Mouse (Mus musculus) inflammation-experienced regulatory T-cells, adult 6 months (primary cell): Measurements from ENCODE around the gene Mff. TPM values are rescaled to one million over a fixed set of nuclear protein-coding genes. Genes with fewer than 3 reads are reported as not detected.

Experiments used
- ATAC-seq: one replicate; pipeline ENCODE4 v1.8.0; 2017
- polyA plus RNA-seq, 3 experiments: library from polyadenylated mRNA; unstranded; fragments of 100-300 nt; shearing (Covaris generic); gene quantifications; one replicate each; pipeline ENCODE4 v1.2.1; 2017

Mff gene
- 100 to 1,000 TPM in 1 of 3 experiments, 10 to 100 TPM in 2; 83.4 to 108 (median 89.5) TPM for polyA plus RNA-seq

DNA sequence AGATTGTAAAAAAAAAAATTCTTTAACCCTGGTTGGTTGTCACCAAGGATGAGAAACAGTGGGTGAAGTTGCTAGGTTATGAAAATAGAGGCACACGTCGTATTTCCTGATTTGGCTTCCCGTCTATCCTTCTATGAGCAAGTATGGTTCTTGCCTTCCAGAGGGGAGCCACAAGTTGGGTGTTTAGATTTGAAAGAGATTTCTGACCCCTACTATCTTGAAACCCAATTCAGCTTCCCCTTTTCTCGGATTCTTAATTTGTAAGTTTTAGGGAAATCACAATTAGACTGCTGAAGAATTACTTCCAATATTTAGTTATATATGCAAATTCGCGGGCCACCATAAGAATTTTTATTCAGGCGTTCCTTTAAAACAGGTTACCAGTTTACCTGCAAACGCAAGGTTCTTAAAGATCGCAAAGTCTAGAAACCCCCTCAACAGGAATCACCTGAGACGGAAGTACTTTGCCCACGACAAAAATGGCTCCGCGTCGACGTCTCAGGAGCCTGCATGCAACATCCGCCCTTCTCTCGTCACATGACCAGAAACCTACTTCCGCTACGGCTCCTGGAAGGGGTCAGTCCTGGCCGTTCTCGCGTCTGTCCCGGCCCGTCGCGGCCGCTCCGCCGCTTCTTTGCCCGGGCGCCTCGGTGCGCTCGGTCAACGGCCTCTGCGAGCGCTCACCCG, at the start of gene Mff:
Mff (plus strand) TSS at position 552 of the 687 bp plus-strand sequence.
- ATAC-seq: peak; percentile 97

DNA sequence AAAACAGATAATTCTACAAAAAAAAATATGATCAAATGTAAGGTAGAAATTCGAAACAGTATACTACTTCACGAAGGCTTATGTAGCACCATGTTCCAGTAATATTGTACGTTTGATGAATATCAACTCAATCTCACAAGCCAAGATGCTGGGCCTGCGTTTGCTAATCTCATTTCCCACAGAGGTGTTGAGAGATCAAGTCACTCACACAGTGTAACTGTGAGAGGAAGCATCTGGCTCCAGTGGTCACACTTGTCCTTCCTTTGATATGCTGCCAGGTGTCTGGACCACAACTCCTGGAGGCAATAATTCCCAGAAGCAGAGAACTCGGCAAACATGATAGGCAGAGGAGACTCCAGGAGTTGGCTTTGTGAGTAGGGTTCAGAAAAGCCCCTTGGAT, 38.4 kb upstream of the Mff start:
- ATAC-seq: no peak

DNA sequence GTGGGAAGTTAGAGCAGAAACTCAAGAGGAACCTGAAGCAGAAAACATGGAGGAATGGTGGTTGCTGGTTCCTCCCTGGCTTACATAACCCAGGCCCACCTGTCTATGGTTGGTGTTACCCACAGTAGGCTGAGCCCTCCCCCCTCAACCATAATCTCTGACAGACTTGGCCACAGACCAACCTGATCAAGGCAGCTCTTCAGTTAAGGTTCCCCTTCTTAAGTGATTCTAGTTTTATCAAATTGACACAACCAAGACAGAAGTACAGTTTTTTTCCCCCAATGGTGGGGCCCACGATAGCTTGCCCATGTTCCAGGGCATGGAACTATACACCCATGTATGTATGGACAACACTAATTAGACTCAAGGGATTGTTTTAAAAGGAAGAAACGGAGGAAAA, 37.8 kb upstream of the Mff start:
- ATAC-seq: no peak

DNA sequence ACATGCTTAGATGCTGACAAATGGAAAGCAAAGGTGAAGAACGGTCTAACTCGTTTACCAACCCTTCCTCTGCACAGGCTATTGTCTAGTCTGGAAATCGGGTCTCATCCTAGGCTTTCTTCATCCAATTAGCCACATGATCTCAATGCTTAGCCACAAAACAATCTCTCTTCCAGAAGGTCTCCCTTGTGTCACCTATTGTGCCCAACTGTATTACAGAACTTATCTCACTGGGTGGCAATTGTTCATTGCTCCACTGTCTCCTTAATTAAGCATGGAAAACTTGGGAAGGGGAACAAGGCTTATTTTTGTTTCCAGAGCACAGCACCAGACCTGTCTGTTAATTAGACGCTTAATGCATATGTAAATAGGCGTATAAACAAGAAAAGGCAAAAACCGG, 36.8 kb upstream of the Mff start:
- no peak for ATAC-seq

DNA sequence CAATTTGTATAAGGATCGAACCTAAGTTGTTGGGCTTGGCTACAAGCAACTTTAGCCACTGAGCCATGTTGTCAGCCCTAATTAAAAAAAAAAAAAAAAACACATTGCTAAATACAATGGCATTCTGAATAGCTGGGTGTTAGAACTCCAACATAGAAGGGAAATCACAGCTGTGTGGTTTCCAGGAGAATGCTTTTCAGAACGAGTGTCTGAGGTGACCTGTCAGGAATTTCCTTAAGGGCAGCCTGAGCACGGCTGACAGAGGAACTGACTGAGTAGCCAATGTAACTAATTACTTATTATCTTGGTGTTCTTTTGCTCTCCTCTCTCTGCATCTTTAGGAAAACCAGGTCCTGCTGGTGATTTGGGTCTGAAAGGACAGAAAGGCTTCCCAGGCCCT, 28.8 kb upstream of the Mff start:
- no peak for ATAC-seq

DNA sequence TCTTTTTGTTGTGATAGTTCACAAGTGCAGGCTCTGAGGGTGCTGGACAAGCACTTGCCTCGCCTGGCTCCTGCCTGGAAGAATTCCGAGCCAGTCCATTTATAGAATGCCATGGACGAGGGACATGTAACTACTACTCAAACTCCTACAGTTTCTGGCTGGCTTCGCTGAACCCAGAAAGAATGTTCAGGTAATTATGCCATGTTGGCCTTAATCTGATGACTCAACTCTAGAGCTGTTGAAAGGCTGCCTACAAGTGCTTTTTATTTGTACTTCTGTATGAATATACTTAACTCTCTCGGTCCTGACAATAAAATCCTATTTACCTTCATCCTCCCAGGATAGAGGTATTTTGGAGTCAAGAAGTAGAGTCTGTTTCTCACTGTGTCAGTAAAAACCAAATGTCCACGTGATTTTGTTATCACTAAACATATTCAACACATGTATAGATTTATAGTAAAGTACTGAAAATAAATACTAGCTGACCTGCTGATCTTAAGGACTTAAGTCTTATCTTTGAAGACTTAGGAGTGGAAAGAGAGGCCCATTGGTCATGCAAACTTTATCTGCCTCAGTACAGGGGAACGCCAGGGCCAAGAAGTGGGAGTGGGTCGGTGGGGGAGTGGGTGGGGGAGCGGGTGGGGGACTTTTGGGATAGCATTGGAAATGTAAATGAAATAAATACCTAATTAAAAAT, 6.7 kb upstream of the Mff start:
- ATAC-seq: no peak

DNA sequence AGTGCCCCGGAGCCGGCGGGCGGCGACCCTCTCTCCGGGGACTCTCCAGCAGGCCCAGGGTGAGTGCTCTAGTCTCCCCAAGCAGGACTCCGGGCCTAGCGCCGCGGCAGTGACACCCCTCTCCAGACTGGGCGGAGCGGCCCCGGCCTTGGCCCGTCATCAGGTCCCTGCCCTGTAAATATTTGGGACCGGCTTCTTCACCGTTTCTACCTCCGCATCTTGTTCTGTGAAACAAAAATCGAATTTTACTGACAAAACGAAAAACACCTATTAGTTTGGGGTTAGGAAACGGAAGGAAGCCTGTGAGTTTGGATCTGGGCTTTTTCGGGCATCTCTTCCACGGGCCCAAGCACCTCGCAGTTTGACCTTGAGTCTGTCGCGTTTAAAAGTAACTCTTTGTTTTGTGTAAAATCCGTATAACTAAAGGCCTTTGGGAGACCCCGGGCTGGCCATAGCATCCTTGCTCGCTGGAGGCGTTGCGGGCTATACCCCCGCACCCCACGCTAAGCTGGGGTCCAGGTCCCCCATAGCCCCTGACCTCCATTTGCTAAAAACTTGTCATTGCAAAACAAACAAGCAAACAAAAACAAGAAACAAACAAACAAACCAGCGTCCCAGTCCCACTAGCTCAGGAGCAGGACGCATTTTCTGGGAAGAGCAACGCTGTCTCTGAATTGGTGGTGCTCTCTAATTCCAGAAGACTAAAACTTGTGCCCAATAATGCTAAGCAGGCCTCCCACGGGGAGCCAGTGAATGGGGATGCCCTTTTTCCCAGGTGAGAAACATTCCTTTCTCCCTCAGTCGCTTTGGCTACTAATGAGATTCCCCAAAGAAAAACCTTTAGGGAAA, 560 bp downstream of the Mff start:
- ATAC-seq: peak; percentile 83

DNA sequence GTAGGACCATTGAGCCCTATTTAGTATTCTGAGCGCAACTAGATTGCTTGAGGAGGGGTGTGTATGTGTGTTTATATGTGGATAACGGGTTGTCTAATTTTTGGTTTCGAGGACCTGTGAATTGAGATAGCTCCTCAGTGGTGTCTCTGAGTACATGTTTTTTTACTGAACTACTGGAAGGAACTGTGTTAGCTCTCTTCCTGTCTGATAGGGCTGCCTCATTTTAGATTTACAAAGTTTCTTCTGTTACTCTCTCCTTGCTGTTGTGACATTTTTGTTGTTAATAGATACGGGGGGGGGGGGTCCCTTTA, 1.1 kb downstream of the Mff start:
- ATAC-seq: no peak

DNA sequence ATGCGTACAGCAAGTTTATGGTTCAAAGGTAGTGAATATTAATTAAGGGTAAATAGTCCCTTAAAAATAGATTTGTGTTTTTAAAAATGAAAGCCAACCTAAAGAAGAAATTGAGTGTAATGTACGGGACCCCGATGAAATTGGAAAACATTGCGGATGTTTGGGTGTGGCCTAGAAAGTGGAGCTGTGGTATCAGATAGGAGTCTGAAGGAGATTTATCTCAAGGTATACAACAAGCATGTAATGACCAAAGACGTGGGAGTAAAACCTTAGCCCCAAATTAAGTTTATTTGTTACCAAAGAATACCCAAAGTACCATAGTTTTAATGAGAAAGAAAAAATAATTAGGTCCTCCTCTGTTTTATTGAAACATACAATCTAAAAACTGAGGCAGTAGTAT, 1.8 kb downstream of the Mff start:
- no peak for ATAC-seq

DNA sequence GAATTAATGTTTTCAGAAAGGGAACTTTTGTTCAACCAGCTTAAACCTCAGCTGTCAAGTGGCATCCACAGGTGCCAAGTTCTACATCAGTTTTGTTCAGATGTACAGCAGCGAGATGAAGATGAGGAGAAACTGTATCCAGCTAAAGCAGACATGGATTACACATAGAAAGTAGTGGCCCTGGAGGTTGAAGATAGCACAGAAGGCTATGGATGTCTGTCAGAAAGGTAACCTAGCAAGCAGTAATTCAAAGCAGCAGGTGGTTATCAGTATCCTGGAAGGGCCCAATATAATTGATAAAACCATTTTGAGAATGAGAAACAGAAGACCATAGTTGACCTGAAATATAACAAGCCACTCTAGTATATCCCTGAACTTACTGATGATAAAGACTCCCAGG, 8.7 kb downstream of the Mff start:
- no peak for ATAC-seq

DNA sequence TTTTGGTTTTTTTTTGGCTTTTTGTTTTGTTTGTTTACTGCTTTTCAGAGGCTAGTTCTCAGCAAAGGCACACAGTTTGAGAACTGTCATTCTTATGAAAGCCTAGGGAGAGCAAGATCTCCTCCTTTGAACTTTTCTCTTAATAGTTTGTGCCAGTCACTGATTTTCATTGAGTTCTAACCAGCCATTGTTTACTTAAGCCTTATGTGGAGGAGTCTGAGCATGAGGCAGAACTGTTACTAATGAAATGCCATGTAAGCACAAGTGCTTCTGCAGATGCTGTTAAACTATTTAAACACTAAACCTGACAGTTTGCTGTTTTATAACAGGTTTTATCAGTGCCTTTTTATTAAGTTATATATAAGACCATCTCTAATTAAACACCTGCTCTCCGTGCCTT, 13.4 kb downstream of the Mff start:
- ATAC-seq: no peak

DNA sequence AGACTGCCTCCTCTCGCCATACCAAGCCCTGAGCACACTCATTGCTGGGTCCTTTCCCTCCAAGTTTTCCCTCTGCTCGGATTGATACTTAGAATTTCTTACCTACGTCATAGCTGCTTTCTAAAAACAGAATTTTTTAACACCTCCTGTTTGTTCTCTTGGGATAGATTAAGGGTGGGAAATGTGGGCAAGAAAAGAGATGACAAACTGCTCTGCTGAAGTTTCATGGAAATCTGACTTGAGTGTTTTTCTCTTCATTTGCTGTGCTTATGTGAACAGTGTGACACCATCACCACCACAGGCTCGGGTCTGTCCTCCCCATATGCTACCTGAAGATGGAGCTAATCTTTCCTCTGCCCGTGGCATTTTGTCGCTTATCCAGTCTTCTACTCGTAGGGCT, 16.8 kb downstream of the Mff start:
- no peak for ATAC-seq

DNA sequence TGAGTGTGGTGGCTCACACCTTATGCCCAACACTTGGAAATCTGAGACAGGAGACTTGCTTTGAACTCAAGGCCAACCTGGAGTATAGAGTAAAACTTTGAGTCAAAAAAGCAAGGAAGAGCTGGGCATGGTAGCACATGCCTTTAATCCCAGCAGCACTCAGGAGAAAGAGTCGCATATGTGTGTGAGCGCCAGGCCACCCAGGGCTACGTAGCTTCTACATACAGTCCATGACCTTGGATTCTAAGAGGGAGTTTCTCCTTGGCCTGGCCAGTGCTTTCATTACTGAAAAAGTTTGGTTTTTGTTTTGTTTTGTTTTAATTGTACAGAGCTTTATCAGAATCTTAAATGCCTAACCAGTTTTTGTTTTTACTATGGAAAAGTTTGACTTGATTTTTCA, 19.3 kb downstream of the Mff start:
- ATAC-seq: no peak

DNA sequence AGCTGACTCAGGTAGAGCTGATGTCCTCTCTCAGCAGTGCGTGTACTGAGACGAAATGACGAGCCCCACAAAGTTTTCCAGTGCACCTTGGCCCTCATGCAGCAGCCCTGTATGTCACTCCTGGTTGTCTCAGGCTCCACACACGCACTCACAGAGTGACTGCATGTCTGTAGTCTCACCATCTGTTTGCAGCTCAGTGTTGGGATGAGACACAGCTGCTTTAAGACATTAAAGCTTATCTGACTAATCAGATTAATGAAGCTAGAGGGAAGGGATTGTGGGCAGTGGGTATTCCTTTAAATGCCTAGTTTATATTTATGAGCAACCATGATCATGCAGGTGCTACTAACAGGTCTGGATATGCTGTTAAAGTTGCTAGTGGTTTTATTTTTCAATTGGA, 21.7 kb downstream of the Mff start:
- no peak for ATAC-seq

DNA sequence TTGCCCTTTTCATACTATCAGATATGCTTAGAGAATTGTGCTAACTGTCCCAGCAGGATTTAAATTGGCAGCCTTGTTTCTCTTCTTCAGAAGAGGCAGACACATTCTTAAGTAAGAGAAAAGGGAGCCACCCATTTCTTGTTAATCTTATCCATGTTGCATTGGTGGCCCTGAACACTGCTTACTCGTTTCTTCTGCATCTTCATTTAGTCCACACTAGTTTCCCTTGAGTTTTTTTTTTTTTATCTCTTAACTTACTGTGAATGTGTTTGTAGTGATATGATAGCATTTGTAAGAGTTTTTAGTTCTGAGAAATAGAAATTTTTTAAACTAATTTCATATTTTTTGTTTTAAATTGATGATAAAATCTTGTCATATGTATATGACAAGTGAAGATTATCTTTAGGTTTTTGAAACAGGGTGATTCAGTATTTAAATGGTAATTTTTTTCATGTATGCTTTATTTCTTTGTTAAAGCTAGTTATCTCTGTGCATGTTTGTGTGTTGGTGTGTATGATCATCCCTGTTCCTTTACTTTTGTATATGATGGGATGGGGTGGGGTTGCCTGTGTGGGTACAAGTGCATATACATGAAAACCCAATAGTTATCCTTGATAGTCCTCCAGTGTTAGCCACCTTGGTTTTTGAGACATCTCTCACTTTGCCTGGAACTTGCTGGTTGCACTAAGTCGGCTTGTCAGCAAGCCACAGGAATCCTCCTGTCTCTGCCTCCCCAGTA, 23.2 kb downstream of the Mff start:
- ATAC-seq: no peak

DNA sequence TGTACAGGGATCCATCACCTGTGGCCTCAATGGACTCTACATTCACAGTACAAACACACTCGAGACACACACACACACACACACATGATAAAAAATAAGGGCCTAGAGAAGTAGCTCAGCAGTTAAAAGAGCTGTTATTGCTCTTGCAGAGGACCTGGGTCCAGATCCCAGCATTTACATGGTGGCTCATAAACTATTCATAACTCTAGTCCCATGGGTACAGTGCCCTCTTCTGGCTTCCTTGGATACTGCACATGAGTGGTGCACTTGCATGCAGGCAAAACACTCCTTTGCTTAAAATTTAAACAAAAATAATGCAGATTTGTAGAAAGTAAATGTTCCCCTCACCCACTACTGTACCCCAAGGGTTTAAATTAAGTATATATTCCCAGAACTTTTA, 34.8 kb downstream of the Mff start:
- ATAC-seq: no peak

DNA sequence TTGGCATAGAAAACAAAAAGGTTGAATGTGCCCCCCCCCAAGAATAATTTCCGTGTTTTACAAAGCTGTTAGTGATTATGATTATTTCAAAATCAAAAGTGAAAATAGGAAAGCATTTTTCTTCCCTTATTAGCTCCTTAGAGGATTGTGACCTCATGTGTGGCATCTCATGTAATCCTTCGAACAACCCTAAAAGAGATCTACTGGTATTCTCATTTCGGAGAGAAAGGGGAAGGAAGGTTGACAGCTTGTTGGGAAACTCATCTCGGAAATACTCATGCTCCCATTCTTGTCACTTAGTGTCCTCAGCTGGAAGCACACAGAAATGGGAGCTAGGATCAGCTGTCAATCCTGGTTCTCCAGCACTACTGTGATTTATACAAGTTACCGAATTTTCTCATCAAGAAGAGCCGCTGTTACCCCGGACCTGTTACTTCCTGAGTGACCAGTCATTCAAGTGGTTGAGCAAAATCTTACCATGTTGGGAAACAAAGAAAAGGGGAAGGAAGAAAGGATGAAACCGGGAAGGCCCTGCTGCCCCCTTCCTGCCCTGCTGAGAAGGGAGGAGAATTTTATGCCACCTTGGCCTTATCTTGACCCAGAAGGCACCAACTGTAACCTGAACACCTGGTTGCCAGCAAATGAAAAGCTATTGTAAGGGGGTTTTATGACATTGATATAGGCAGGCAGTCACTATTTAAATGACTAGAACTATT, 36.9 kb downstream of the Mff start:
- ATAC-seq: no peak

DNA sequence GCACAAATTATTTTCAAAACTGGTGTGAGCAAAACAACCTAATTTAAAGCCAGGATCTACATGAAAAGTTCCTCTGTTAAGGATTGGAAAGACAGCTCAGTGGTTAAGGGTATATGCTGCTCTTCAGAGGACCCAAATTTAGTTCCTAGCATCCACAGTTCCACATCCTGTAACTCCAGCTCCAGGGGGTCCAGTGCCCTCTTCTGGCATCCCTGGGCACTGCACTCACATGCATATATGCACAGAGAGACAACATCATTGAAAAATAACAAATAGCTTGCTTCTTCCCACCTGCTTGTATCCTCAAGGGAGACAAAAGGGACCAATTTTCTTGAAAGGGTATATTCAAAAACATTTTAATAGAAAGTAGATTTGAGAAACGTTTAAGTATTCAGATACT, 37.6 kb downstream of the Mff start:
- no peak for ATAC-seq

DNA sequence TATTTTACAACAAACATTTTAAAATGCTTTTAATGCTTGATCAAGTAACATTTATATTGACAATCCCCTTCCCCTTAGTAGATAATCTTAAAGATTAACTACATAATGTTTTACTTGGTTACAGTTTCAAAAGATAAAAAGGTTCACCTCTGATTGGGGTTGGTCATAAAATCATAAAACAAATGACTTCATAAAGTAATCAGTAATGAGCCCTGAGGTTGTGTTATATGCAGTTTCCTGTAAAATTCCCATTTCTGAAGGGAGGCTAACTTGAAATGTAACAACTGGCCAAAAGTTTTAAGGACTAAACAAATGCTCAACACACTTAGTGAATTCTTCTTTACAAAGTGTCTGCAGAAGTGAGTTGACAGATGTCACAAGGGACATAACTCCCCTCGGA, 41.5 kb downstream of the Mff start:
- ATAC-seq: no peak

DNA sequence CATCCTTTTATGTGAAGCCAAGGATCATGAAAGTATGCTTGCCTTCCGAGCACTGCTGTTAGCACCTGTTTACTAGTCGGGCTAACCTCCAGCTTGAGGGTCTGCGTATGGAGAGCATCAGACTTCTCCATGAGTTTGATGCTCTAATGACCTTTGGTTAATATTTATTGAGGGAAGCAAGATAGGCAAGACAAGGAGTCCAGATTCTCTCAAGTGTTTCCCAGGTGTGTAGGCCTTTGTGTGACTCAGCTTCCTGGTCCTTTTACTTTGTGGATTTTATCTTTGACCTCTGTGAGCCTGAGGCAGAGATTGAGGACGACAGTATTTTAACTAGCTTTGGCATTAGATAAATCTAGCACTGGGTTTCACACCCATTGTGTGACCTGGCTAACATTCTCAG, 42.0 kb downstream of the Mff start:
- ATAC-seq: no peak

DNA sequence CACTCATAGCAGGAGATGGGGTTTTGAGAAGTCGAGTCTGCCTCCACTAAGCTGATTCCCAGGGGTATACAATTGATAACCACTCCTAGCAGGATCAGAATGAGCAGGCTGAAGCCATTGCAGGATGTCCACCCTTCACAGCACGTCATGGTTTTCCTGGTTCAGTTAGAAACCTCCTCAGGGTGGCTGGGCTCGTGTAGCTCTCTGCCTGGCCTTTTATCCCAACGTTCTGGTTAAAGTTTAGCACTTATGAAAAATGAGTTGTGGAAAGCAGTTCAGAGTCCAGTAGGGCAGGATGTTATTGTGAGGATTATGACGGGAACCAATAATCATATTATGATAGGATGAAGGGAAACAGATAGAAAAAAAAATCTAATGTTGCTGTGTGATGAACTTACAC, 43.6 kb downstream of the Mff start, which contains the start of gene Tm4sf20:
Tm4sf20 (minus strand) TSS at position 193 of the 400 bp plus-strand sequence.
- no peak for ATAC-seq

DNA sequence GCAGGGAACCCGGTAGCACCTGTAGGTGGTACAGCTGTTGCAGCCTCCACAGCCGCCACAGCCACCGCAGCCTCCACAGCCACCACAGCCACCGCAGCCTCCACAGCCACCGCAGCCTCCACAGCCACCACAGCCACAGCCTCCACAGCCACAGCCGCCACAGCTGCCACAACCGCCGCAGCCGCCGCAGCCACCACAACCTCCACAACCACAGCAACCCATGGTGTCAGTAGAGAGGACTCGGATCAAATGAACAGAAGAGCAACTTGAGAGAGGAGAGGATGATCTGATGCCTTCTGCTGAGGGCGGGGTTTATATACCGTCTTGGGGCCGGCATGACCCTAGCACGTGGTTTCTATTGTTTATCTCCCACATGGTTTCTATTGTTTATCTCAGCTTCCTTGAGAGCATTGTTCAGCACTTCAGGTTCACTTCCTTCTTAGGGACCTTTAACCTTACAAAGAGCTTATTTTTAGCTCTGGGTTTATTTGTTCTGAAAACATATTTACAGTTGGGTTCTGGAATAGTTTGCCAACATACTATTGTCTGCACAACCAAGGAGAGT, 46.4 kb downstream of the Mff start, which contains the start of gene Gm47791:
Gm47791 (minus strand) TSS at position 222 of the 565 bp plus-strand sequence.
- no peak for ATAC-seq
